9 mouse cellular contexts compared by ENCODE assay signal in the genomic region with DNA sequence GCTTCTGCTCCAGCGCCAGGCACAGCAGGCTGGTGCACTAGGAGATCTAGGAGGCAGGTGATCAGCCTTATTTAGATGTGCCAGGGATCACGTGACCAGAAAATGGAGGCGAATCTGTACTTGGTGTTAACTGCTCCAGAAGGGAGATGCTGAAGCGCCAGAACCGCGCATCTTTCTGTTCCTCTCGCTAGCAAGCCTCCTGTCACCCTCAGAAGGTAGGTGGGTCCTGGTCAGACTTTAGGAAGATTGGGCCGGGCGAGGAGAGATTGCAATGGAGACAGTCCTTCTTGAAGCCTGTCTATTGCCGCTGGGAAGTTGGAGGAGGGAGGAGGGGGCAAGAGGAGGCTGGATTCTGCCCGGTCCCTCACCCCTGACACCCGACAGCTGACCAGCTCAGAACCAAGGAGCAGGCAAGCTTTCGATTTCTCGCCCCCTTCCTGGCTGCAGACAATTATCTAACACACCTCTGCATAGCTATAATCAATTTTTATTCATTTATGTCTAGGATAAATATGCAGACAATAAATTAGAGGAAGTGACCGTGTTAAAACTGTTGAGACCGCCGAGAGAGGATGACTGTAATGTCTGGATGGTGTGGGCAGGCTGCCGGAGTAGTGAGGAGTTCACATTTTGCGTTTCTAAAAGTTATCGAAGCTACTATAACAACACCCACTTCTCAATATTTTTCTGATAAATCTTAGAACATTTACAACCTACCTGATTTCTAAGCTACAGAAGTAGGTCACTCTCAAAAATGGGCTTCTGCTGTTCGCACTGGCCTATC.
A peak's percentile ranks its signal among the peaks of the same experiment; 100 is the strongest.
DNase-seq lines count a peak whose midpoint lies in the region; ATAC-seq lines count a peak whose summit lies in the region.
"Had no signal": no experiment of that assay in that cellular context is flagged by ENCODE, and none has a peak within 500 bp of the region (broad histone marks: within the 10 kb centered on the region; RNA-seq: fewer than 3 reads in every experiment).

No protein-coding gene starts in this region.

- intact Hi-C loops in heart, postnatal 25 days (cut with DNase I): no loop called here

- WGBS in heart, embryonic 11.5 days (ENCODE audit: insufficient replicate concordance): 11% methylated on average over 21 of the region's 21 CpGs
- WGBS in heart, embryonic 15.5 days: 11% methylated on average over 21 of the region's 21 CpGs
- whole genome bisulfite sequencing in liver, embryonic 15.5 days (ENCODE audit: insufficient replicate concordance): 7% methylated on average over 21 of the region's 21 CpGs

- no peaks in the 10 kb centered on the region for H3K36me3 ChIP-seq in heart, embryonic 11.5 days (ENCODE audit: control insufficient read depth, insufficient read depth, low read length)
- no peaks in the 10 kb centered on the region for H3K36me3 ChIP-seq in heart, embryonic 15.5 days
- H3K36me3 ChIP-seq in liver, embryonic 15.5 days (replicated peaks): no peaks in the 10 kb centered on the region

- H3K27ac ChIP-seq in heart, embryonic 11.5 days (ENCODE audit: low read depth, low read length): no peak overlapping the region
- H3K27ac ChIP-seq in heart, embryonic 15.5 days: no peak overlapping the region
- no peak overlapping the region for H3K27ac ChIP-seq in liver, embryonic 15.5 days (replicated peaks)

- no peaks in the 10 kb centered on the region for H3K9me3 ChIP-seq in heart, embryonic 11.5 days (replicated peaks; ENCODE audit: control insufficient read depth, low read length)
- no peaks in the 10 kb centered on the region for H3K9me3 ChIP-seq in heart, embryonic 15.5 days (replicated peaks)
- H3K9me3 ChIP-seq in liver, embryonic 15.5 days (replicated peaks): no peaks in the 10 kb centered on the region

- H3K4me2 ChIP-seq in heart, embryonic 11.5 days: peak overlapping the region; percentile 78
- peak overlapping the region; percentile 78 for H3K4me2 ChIP-seq in heart, embryonic 15.5 days
- H3K4me2 ChIP-seq in liver, embryonic 15.5 days: peak overlapping the region; percentile 67

- peaks cover 7% of the 10 kb centered on the region for H3K27me3 ChIP-seq in heart, embryonic 11.5 days (ENCODE audit: control insufficient read depth, insufficient read depth, low read length)
- H3K27me3 ChIP-seq in heart, embryonic 15.5 days: 0 out of 2 replicates have a peak, but pooled peaks cover 3% of the 10 kb centered on the region
- H3K27me3 ChIP-seq in liver, embryonic 15.5 days: peaks cover 27% of the 10 kb centered on the region
- H3K27me3 ChIP-seq: Patski had no signal

- H3K9ac ChIP-seq in heart, embryonic 11.5 days (ENCODE audit: low read depth, low read length): peak overlapping the region; percentile 66
- peak overlapping the region; percentile 62 for H3K9ac ChIP-seq in heart, embryonic 15.5 days
- H3K9ac ChIP-seq in liver, embryonic 15.5 days: 0 out of 2 replicates have a peak overlapping the region, but pooled peaks have one; percentile 25

- DNase-seq in heart, postnatal 25 days (ENCODE audit: low spot score): no peak
- DNase-seq in embryo, embryonic 10 days (ENCODE audit: low spot score): peak; percentile 78
- peak; percentile 23 to 36 for DNase-seq in kidney, postnatal 36 days
- DNase-seq in right cerebral cortex, postnatal 10 days (ENCODE audit: low spot score in 2 of 2): peak; percentile 79 to 89
- DNase-seq in gastrocnemius, postnatal 10 days: no peak

- ATAC-seq in heart, embryonic 11.5 days (replicated peaks; ENCODE audit: insufficient number of reproducible peaks, low FRiP score, low TSS enrichment): peak; percentile 61; the same call in 1 of the 2 replicates
- 0 out of 2 replicates have a peak, but pooled peaks have one; percentile 47 for ATAC-seq in heart, embryonic 15.5 days (replicated peaks; ENCODE audit: insufficient number of reproducible peaks, insufficient read depth, low FRiP score, low read depth)
- no peak for ATAC-seq in liver, embryonic 15.5 days (ENCODE audit: insufficient read depth)
- ATAC-seq: Patski had no signal

- no peaks in the 10 kb centered on the region for H3K4me1 ChIP-seq in heart, embryonic 11.5 days (ENCODE audit: control insufficient read depth, insufficient read depth, low read length)
- H3K4me1 ChIP-seq in heart, embryonic 15.5 days (replicated peaks): 0 out of 2 replicates have a peak, but pooled peaks cover 4% of the 10 kb centered on the region
- H3K4me1 ChIP-seq in liver, embryonic 15.5 days (replicated peaks): peaks cover 21% of the 10 kb centered on the region

- H3K4me3 ChIP-seq in heart, embryonic 11.5 days (ENCODE audit: low read depth, low read length): peak overlapping the region; percentile 55
- H3K4me3 ChIP-seq in heart, embryonic 15.5 days: peak overlapping the region; percentile 57
- peak overlapping the region; percentile 47 for H3K4me3 ChIP-seq in liver, embryonic 15.5 days (replicated peaks)

Comparison
In these comparisons a context has a peak if more than half of its experiments do, and no peak if none do; other contexts are left out.
1. DNase-seq: peak in embryo, embryonic 10 days (single experiment), kidney, postnatal 36 days (2 of 2) and right cerebral cortex, postnatal 10 days (2 of 2); none in heart, postnatal 25 days (single experiment) and gastrocnemius, postnatal 10 days (single experiment).
2. Peak in every context shown above with its lines, with median percentiles within 50 percentile points of each other: H3K4me2 ChIP-seq, H3K4me3 ChIP-seq and H3K9ac ChIP-seq.